Mouse (Mus musculus): ENCODE results near the gene Myo15. TPM values are rescaled to one million over a fixed set of nuclear protein-coding genes. Genes with fewer than 3 reads are reported as not detected.
A peak's percentile ranks its signal among the peaks of the same experiment; 100 is the strongest.

Gene Myo15
- polyA plus RNA-seq, 1 experiment from 2014 or later = 0.13 TPM

DNA sequence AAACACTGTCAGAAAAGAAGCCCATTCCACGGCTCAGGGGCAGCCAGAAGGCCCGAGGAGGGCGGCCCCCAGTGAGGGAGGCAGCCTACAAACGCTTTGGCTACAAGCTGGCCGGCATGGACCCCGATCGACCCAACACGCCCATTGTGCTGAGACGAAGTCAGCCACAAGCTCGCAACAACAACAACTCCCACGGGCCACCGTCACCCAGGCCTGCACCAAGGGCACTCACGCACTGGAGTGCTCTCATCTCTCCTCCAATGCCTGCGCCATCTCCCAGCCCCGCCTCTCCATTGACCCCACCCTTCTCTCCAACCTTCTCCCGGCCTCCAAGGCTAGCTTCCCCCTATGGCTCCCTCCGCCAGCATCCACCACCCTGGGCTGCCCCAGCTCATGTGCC is 9.0 kb downstream of the Myo15 start:
- no peaks in the 10 kb centered on the region for H3K9me3 ChIP-seq (replicated peaks; ENCODE audit: low read length)
- H3K27me3 ChIP-seq (ENCODE audit: insufficient read depth, low read length) = no peaks in the 10 kb centered on the region
- H3K27ac ChIP-seq = no peak overlapping the region
- H3K4me1 ChIP-seq (replicated peaks; ENCODE audit: insufficient read depth, low read length) = no peaks in the 10 kb centered on the region
- DNase-seq (ENCODE audit: low spot score) (peak; percentile 42), ATAC-seq (replicated peaks; ENCODE audit: low FRiP score, low read depth) (peak; percentile 41; the same call in 1 of the 2 replicates)
- no peak overlapping the region for H3K4me3 ChIP-seq (replicated peaks; ENCODE audit: low read depth, low read length)
- H3K36me3 ChIP-seq (ENCODE audit: insufficient read depth, low read length) = no peaks in the 10 kb centered on the region
- no peak for TF ChIP-seq CTCF (IDR thresholded peaks at IDR 0.05; ENCODE audit: low read depth)
- WGBS = 29% methylated on average over 17 of the region's 17 CpGs
- H3K9ac ChIP-seq (ENCODE audit: low read depth, low read length) = no peak overlapping the region
- no peak overlapping the region for H3K4me2 ChIP-seq (ENCODE audit: low read length)

DNA sequence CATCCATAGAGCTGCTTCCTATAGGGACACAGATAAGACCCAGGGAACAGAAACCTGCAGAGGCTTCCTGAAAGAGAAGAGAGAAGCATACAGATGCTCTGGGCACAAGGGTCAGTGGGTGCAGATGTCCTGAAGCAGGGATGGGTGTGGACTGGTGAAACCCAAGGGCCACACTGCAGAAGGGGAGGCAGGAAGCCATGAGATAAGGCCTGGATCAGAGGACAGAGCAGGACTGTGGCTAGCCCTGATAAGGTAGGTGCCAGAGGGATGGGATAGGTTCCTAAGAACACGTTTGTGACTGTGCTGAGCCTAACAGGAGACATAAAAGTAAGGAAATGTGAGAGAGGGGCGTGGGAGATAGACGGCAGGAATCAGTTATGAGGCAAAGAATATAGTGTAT is 17.1 kb downstream of the Myo15 start:
- ATAC-seq (replicated peaks; ENCODE audit: low FRiP score, low read depth) (no peak), DNase-seq (ENCODE audit: low spot score) (no peak)
- no peak for TF ChIP-seq CTCF (IDR thresholded peaks at IDR 0.05; ENCODE audit: low read depth)
- Histone ChIP-seq H3K27ac (no peak overlapping the region), H3K9me3 (replicated peaks; ENCODE audit: low read length) (no peaks in the 10 kb centered on the region), H3K36me3 (ENCODE audit: insufficient read depth, low read length) (no peaks in the 10 kb centered on the region), H3K4me2 (ENCODE audit: low read length) (no peak overlapping the region), H3K4me1 (replicated peaks; ENCODE audit: insufficient read depth, low read length) (no peaks in the 10 kb centered on the region), H3K4me3 (replicated peaks; ENCODE audit: low read depth, low read length) (no peak overlapping the region), H3K27me3 (ENCODE audit: insufficient read depth, low read length) (no peaks in the 10 kb centered on the region), H3K9ac (ENCODE audit: low read depth, low read length) (no peak overlapping the region)
- 63% methylated on average over 3 of the region's 3 CpGs for WGBS

DNA sequence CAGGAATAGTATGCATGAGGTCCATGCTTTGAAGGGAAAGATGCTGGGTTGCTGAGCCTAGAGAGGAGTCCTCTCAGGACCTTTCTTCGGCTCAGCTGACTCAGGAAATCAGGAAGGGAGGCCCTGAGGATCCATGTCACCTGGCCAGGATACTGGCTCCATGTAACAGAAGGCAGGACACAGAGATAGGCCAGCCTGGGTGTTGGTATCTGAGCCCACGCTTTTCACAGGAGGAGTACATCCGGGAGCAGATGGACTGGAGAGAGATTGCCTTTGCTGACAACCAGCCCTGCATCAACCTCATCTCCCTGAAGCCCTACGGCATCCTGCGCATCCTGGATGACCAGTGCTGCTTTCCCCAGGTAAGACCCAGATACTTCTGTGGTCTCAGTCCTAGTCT is 23.6 kb downstream of the Myo15 start:
- no peaks in the 10 kb centered on the region for H3K27me3 ChIP-seq (ENCODE audit: insufficient read depth, low read length)
- no peak overlapping the region for H3K27ac ChIP-seq
- 90% methylated on average over 5 of the region's 5 CpGs for WGBS
- no peak overlapping the region for H3K9ac ChIP-seq (ENCODE audit: low read depth, low read length)
- no peak for ATAC-seq (replicated peaks; ENCODE audit: low FRiP score, low read depth)
- no peak overlapping the region for H3K4me2 ChIP-seq (ENCODE audit: low read length)
- TF ChIP-seq CTCF (IDR thresholded peaks at IDR 0.05; ENCODE audit: low read depth) = no peak
- no peak for DNase-seq (ENCODE audit: low spot score)
- no peak overlapping the region for H3K4me3 ChIP-seq (replicated peaks; ENCODE audit: low read depth, low read length)
- H3K9me3 ChIP-seq (replicated peaks; ENCODE audit: low read length) = no peaks in the 10 kb centered on the region
- no peaks in the 10 kb centered on the region for H3K36me3 ChIP-seq (ENCODE audit: insufficient read depth, low read length)
- no peaks in the 10 kb centered on the region for H3K4me1 ChIP-seq (replicated peaks; ENCODE audit: insufficient read depth, low read length)

DNA sequence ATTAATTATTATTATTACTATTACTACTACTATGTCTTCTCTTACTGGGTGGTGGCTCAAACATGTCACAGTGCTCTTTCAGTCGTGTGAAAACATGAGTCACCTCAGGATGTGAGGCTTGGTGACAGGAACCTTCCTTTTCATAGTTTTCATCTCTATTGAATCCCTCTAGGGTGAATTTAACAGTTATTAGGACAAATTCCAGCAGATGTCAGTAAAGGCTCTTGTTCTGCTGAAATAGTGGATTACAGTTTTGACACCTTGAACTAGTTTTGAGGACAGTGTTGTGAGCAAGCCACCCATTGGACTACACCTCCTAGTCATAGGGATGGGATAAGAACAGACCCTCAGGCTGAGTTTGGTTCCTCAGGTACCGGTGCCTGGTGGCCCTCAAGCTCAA is 26.6 kb downstream of the Myo15 start:
- H3K36me3 ChIP-seq (ENCODE audit: insufficient read depth, low read length) = no peaks in the 10 kb centered on the region
- no peak for ATAC-seq (replicated peaks; ENCODE audit: low FRiP score, low read depth)
- H3K4me1 ChIP-seq (replicated peaks; ENCODE audit: insufficient read depth, low read length) = no peaks in the 10 kb centered on the region
- H3K27ac ChIP-seq = no peak overlapping the region
- peak; percentile 33 for DNase-seq (ENCODE audit: low spot score)
- H3K9ac ChIP-seq (ENCODE audit: low read depth, low read length) = no peak overlapping the region
- H3K4me2 ChIP-seq (ENCODE audit: low read length) = no peak overlapping the region
- WGBS = 66% methylated on average over 2 of the region's 2 CpGs
- H3K9me3 ChIP-seq (replicated peaks; ENCODE audit: low read length) = no peaks in the 10 kb centered on the region
- no peaks in the 10 kb centered on the region for H3K27me3 ChIP-seq (ENCODE audit: insufficient read depth, low read length)
- H3K4me3 ChIP-seq (replicated peaks; ENCODE audit: low read depth, low read length) = no peak overlapping the region
- TF ChIP-seq CTCF (IDR thresholded peaks at IDR 0.05; ENCODE audit: low read depth) = peak; percentile 31

DNA sequence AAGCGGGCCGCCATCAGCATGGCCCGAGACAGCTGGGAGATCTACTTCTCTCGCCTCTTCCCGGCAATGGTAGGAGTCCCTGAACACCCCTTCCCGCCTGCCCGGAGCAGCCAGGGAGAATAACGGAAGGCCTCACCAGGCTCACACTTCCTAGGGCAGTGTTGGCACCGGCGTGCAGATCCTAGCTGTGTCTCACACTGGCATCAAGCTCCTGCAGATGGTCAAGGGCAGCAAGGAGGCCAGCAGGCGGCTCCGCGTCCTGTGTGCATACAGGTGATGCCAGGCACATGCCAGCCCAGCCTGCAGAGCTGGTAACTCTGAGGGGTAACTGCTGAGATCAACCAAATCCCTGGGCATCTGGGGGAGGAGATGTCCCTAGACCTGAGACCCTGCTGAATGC is 38.1 kb downstream of the Myo15 start:
- Histone ChIP-seq H3K36me3 (ENCODE audit: insufficient read depth, low read length) (no peaks in the 10 kb centered on the region), H3K27me3 (ENCODE audit: insufficient read depth, low read length) (peaks cover 3% of the 10 kb centered on the region; the same call in 1 of the 2 replicates), H3K9me3 (replicated peaks; ENCODE audit: low read length) (no peaks in the 10 kb centered on the region), H3K27ac (no peak overlapping the region), H3K4me1 (replicated peaks; ENCODE audit: insufficient read depth, low read length) (peaks cover 10% of the 10 kb centered on the region; the same call in 1 of the 2 replicates), H3K9ac (ENCODE audit: low read depth, low read length) (no peak overlapping the region), H3K4me2 (ENCODE audit: low read length) (no peak overlapping the region), H3K4me3 (replicated peaks; ENCODE audit: low read depth, low read length) (no peak overlapping the region)
- no peak for DNase-seq (ENCODE audit: low spot score)
- 83% methylated on average over 13 of the region's 13 CpGs for WGBS
- no peak for TF ChIP-seq CTCF (IDR thresholded peaks at IDR 0.05; ENCODE audit: low read depth)
- ATAC-seq (replicated peaks; ENCODE audit: low FRiP score, low read depth) = no peak

DNA sequence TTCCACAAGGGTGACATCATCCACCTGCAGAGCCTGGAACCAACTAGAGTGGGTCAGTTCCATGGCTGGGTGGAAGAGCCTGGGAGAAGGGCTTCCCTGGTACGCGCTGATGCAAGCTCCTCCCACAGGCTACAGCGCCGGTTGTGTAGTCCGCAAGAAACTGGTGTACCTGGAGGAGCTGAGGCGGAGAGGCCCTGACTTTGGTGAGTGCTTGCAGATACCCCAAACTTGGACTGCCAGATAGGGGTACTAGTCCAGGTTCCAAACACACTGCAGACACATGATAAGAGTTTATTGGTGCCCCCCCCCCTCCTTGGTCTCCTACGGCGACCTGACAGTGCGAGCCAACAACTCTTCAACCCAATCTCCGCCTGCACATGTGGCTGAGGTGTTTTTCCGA is 39.8 kb downstream of the Myo15 start:
- H3K9me3 ChIP-seq (replicated peaks; ENCODE audit: low read length) = no peaks in the 10 kb centered on the region

DNA sequence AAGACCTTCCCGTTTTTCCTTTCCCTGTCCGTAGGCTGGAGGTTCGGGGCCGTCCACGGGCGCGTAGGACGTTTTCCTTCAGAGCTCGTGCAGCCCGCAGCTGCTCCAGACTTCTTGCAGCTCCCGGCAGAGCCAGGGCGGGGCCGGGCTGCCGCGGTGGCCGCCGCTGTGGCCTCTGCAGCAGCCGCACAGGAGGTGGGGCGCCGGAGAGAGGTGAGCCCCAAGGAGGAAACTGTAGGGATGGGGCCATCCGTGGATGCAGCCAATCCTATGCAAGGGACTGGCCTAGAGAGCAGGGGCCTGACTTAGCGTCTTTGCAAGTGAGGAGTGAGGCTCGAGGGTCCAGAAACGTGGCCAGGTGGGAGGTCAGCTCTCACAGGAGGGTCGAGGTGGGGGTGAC is 40.4 kb downstream of the Myo15 start:
- TF ChIP-seq CTCF (IDR thresholded peaks at IDR 0.05; ENCODE audit: low read depth) = no peak
- H3K27me3 ChIP-seq (ENCODE audit: insufficient read depth, low read length) = peaks cover 3% of the 10 kb centered on the region; the same call in 1 of the 2 replicates
- H3K4me1 ChIP-seq (replicated peaks; ENCODE audit: insufficient read depth, low read length) = peaks cover 10% of the 10 kb centered on the region; the same call in 1 of the 2 replicates
- peak overlapping the region; percentile 33; the same call in 1 of the 2 replicates for H3K9ac ChIP-seq (ENCODE audit: low read depth, low read length)
- H3K4me2 ChIP-seq (ENCODE audit: low read length) = peak overlapping the region; percentile 58
- peak overlapping the region; percentile 29 for H3K4me3 ChIP-seq (replicated peaks; ENCODE audit: low read depth, low read length)
- ATAC-seq (replicated peaks; ENCODE audit: low FRiP score, low read depth) (0 out of 2 replicates have a peak, but pooled peaks have one; percentile 17), DNase-seq (ENCODE audit: low spot score) (peak; percentile 29)
- whole genome bisulfite sequencing = under 1% methylated on average over 25 of the region's 25 CpGs
- H3K9me3 ChIP-seq (replicated peaks; ENCODE audit: low read length) = no peaks in the 10 kb centered on the region
- no peaks in the 10 kb centered on the region for H3K36me3 ChIP-seq (ENCODE audit: insufficient read depth, low read length)
- H3K27ac ChIP-seq = no peak overlapping the region

More for the DNA sequence above, 39.8 kb downstream of the Myo15 start:
- Histone ChIP-seq H3K4me2 (ENCODE audit: low read length) (peak overlapping the region; percentile 58), H3K9ac (ENCODE audit: low read depth, low read length) (0 out of 2 replicates have a peak overlapping the region, but pooled peaks have one; percentile 33), H3K4me3 (replicated peaks; ENCODE audit: low read depth, low read length) (peak overlapping the region; percentile 29), H3K27ac (no peak overlapping the region), H3K4me1 (replicated peaks; ENCODE audit: insufficient read depth, low read length) (peaks cover 10% of the 10 kb centered on the region; the same call in 1 of the 2 replicates), H3K36me3 (ENCODE audit: insufficient read depth, low read length) (no peaks in the 10 kb centered on the region), H3K27me3 (ENCODE audit: insufficient read depth, low read length) (peaks cover 3% of the 10 kb centered on the region; the same call in 1 of the 2 replicates)
- TF ChIP-seq CTCF (IDR thresholded peaks at IDR 0.05; ENCODE audit: low read depth) = no peak
- DNase-seq (ENCODE audit: low spot score) (peak; percentile 8), ATAC-seq (replicated peaks; ENCODE audit: low FRiP score, low read depth) (no peak)
- 4% methylated on average over 11 of the region's 11 CpGs for WGBS

All from kidney, postnatal 0 days (tissue).